Mouse (Mus musculus) liver, embryonic 14.5 days (tissue): ENCODE measurements around the gene Ino80d. TPM values are rescaled to one million over a fixed set of nuclear protein-coding genes. Genes with fewer than 3 reads are reported as not detected.

Experiments
- ATAC-seq: fragments of 200-750 bp; cut with Nextera tagmentation; 2 replicates; pipeline ENCODE4 v1.8.0; 2017; ENCODE audit warnings: moderate number of reproducible peaks, mild to moderate bottlenecking, moderate library complexity; ENCODE audit not compliant: insufficient read depth
- DNase-seq, 3 experiments: peaks; one replicate each; pipeline ENCODE4 v3.0.0-alpha.2; 2012 to 2013; ENCODE audit warnings: low read depth in 3 of 3, low spot score in 3 of 3
- H3K27ac ChIP-seq: fragments of 300-500 bp; sonication (generic); 2 replicates; pipeline ENCODE4 v1.5.1; 2014; ENCODE audit warnings: moderate library complexity, mild to moderate bottlenecking, control low read depth, inconsistent platforms
- H3K27me3 ChIP-seq: fragments of 300-500 bp; sonication (generic); 2 replicates; pipeline ENCODE4 v1.6.1; 2014; ENCODE audit warnings: mild to moderate bottlenecking, low read length, moderate library complexity; ENCODE audit not compliant: control insufficient read depth, insufficient read depth
- H3K36me3 ChIP-seq: fragments of 300-500 bp; sonication (generic); replicated peaks from 2 replicates; pipeline ENCODE4 v1.6.1; 2014; ENCODE audit warnings: low read depth; ENCODE audit not compliant: control insufficient read depth, insufficient read depth
- H3K4me1 ChIP-seq, 2 experiments: fragments of 200-500 bp in 1 of 2; fragments of 300-500 bp in 1 of 2; sonication (generic) in 1 of 2; replicated peaks; 2 replicates each; pipeline ENCODE4 v1.6.1; 2012 to 2014; ENCODE audit warnings: antibody characterized with exemption in 1 of 2, inconsistent platforms in 1 of 2, low read length in 1 of 2; ENCODE audit not compliant: control insufficient read depth in 2 of 2, insufficient read depth in 2 of 2
- H3K4me2 ChIP-seq: fragments of 300-500 bp; sonication (generic); 2 replicates; pipeline ENCODE4 v1.6.1; 2014; ENCODE audit warnings: low read depth, mild to moderate bottlenecking, control low read depth, moderate library complexity
- H3K4me3 ChIP-seq, 2 experiments: fragments of 200-500 bp in 1 of 2; fragments of 300-500 bp in 1 of 2; sonication (generic) in 1 of 2; 2 replicates each; pipeline ENCODE4 v1.5.1; 2012 to 2014; ENCODE audit warnings: low read depth in 2 of 2, low read length in 2 of 2, mild to moderate bottlenecking in 2 of 2, control low read depth in 1 of 2, inconsistent platforms in 1 of 2, moderate library complexity in 1 of 2; ENCODE audit not compliant: insufficient read depth in 1 of 2
- H3K9ac ChIP-seq: fragments of 300-500 bp; sonication (generic); replicated peaks from 2 replicates; pipeline ENCODE4 v1.6.1; 2014; ENCODE audit warnings: mild to moderate bottlenecking, control low read depth, moderate library complexity
- H3K9me3 ChIP-seq: fragments of 300-500 bp; sonication (generic); 2 replicates; pipeline ENCODE4 v1.6.1; 2016; ENCODE audit warnings: low read length, mixed read lengths; ENCODE audit not compliant: control insufficient read depth
- CTCF ChIP-seq: IDR thresholded peaks from 2 replicates; pipeline ENCODE4 v1.5.1; 2016; ENCODE audit warnings: antibody characterized with exemption, low read depth, control low read depth
- EP300 ChIP-seq: IDR thresholded peaks from 2 replicates; pipeline ENCODE4 v1.6.1; 2016; ENCODE audit warnings: antibody characterized with exemption, low read depth
- WGBS: fragments of 180-500 bp; shearing (Covaris S2); extraction: QIAGEN DNeasy Blood & Tissue Kit; methylation state at CpG from one replicate; pipeline ENCODE4 v1.1.7; 2014; ENCODE audit not compliant: insufficient replicate concordance; 5-methylcytosine and 5-hydroxymethylcytosine counted together
- polyA plus RNA-seq, 2 experiments: library from polyadenylated mRNA; depleted of rRNA in 1 of 2; stranded (reverse) in 1 of 2; unstranded in 1 of 2; fragments of >200 nt; fragmentation: Nextera tagmentation in 1 of 2; extraction: Ambion mirVana in 1 of 2; gene quantifications; 2 replicates each; pipeline versions ENCODE4 v1.2.1 to v1.2.3; 2012 to 2014

The Ino80d gene
- polyA plus RNA-seq, 2 experiments: 2.5 to 3.4 TPM

DNA sequence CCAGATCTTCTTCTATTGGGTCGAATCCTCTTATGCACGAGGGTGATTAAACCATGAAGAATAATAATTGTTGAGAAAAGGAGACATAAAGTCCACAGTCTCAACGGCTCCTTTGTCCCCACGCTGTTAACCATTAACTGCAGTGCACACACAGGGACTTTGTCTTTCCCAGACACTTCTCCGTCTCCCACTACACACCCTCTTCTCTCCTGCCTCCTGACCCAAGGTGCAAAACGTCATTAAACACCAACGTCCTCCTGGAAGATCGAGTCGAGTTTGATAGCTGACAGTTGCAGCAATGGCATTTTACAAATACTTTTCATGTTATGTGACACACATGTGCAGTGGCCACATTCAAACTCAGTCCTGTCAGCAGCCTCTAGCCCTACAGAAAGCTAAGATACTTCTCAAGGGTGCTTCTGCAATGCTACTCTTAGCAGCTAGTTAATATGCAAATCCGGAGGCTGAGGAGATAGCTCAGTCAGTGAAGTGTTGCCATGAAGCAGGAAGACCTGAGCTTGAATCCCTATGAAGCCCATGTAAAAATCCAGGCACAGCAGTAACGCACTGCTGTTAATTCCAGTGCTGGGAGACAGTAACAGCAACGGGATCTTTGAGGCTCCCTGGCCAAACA, 109.3 kb downstream of the Ino80d start:
- no peak for TF ChIP-seq CTCF
- no peak for TF ChIP-seq EP300
- DNase-seq (no peak), ATAC-seq (no peak)
- H3K9ac ChIP-seq: no peak overlapping the region
- H3K27me3 ChIP-seq: no peaks in the 10 kb centered on the region
- 44% methylated on average over 12 of the region's 12 CpGs for WGBS
- H3K9me3 ChIP-seq: no peaks in the 10 kb centered on the region
- peaks cover 0 to 1% of the 10 kb centered on the region in 2 experiments; a peak in 1 of 4 replicates for H3K4me1 ChIP-seq
- no peak overlapping the region for H3K27ac ChIP-seq
- no peak overlapping the region for H3K4me3 ChIP-seq
- no peaks in the 10 kb centered on the region for H3K36me3 ChIP-seq
- H3K4me2 ChIP-seq: no peak overlapping the region; the same call in 1 of the 2 replicates

DNA sequence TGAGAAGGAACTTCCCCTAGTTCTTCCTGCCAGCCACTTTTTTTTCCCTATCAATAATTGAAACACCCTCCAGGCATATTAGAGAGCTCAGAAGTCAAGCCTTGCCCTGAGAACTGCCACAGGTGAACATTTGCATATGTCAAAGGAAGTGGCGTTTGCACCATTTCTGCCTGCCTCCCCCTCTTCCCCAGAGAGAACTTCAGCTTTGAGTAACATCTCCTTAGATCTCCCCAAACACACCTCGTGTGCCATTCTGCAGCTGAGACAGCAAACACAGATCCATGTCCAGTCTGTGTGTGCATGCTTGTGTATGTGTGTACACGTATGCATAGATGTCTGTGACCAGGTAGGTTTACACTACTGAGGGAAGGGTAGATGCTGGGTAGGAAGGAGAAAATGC, 112.6 kb downstream of the Ino80d start:
- Histone ChIP-seq H3K9ac (no peak overlapping the region), H3K4me2 (no peak overlapping the region), H3K36me3 (no peaks in the 10 kb centered on the region), H3K4me3 (no peak overlapping the region), H3K27ac (no peak overlapping the region), H3K4me1 (peaks cover 0 to 1% of the 10 kb centered on the region in 2 experiments; a peak in 1 of 4 replicates), H3K9me3 (no peaks in the 10 kb centered on the region), H3K27me3 (no peaks in the 10 kb centered on the region)
- no peak for DNase-seq
- no peak for TF ChIP-seq EP300
- no peak for TF ChIP-seq CTCF
- ATAC-seq: no peak
- 47% methylated on average over 3 of the region's 3 CpGs for WGBS

DNA sequence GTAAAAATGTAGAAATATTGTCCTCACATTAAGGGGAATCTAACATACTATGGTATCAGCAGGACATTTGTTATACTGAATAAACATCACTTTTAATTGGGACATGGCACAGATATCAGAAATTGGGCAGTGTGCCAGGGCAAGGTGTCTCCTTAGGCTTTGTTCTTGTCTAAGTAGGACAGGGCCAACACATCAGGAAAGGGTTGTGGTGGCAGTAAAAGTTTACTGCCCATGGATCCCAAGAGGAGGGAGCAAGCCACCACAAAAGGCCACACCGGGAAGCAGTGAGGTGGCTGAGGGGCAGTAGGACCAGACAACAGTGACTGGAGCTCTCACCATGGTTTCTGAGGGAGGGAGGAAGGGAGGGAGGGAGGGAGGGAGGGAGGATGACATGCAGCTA, 121.1 kb downstream of the Ino80d start:
- no peaks in the 10 kb centered on the region for H3K9me3 ChIP-seq
- H3K4me1 ChIP-seq: peaks cover 0 to 5% of the 10 kb centered on the region in 2 experiments; a peak in 1 of 4 replicates
- ATAC-seq (no peak), DNase-seq (no peak)
- TF ChIP-seq CTCF (no peak), EP300 (no peak)
- no peaks in the 10 kb centered on the region for H3K36me3 ChIP-seq
- H3K9ac ChIP-seq: no peak overlapping the region
- no peaks in the 10 kb centered on the region for H3K27me3 ChIP-seq
- no peak overlapping the region for H3K27ac ChIP-seq
- no peak overlapping the region for H3K4me2 ChIP-seq
- WGBS: 27% methylated on average over 1 of the region's 1 CpGs
- no peak overlapping the region for H3K4me3 ChIP-seq

DNA sequence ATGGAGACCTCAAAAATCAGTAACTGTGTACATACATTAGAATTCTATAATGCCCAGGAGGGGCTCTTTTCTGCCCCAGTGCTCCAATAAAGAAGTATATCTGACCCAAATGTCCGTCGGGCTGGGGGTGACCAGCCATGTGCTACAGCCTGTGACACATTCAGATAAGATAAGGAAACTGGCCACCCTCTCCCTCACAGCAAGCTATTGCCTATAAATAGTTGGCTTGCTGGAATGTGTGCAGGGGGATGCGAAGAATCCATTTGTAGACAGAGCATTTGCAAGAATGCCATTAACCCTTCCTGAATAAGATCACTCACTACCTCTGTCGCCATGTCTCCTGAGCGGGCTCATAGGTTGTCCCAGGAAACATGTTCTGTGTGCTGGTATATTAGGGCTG, 121.8 kb downstream of the Ino80d start:
- no peak for DNase-seq
- TF ChIP-seq CTCF (no peak), EP300 (no peak)
- no peak overlapping the region for H3K4me2 ChIP-seq
- no peaks in the 10 kb centered on the region for H3K27me3 ChIP-seq
- H3K4me1 ChIP-seq: peaks cover 0 to 5% of the 10 kb centered on the region in 2 experiments; a peak in 1 of 4 replicates
- no peaks in the 10 kb centered on the region for H3K36me3 ChIP-seq
- no peak overlapping the region for H3K27ac ChIP-seq
- H3K9ac ChIP-seq: no peak overlapping the region
- 32% methylated on average over 5 of the region's 5 CpGs for WGBS
- no peaks in the 10 kb centered on the region for H3K9me3 ChIP-seq
- no peak for ATAC-seq
- no peak overlapping the region for H3K4me3 ChIP-seq

DNA sequence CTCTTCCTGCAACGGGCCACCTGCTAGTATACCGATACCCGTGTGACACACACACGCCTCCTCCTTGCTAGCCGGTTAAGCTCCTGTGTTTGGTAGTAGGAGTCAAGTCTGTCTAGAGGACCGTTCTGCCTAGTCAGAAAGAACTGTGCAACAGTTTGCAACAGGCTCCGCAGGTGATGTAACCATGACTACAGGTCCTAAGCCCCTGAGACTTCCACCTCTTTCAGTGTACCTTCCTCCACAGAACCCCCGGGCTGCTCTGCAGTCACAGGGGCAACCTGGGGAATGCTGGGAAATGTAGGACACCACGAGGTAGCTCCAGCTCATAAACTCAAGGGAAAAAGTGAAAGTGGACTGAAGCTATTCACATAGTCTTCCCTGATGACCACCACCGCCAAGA, 123.4 kb downstream of the Ino80d start:
- Histone ChIP-seq H3K27ac (no peak overlapping the region), H3K9ac (no peak overlapping the region), H3K9me3 (no peaks in the 10 kb centered on the region), H3K4me2 (no peak overlapping the region), H3K4me3 (no peak overlapping the region), H3K4me1 (peaks cover 0 to 8% of the 10 kb centered on the region in 2 experiments; a peak in 1 of 4 replicates), H3K27me3 (no peaks in the 10 kb centered on the region), H3K36me3 (no peaks in the 10 kb centered on the region)
- WGBS: 65% methylated on average over 10 of the region's 10 CpGs
- TF ChIP-seq EP300 (no peak), CTCF (no peak)
- DNase-seq (no peak), ATAC-seq (no peak)
